ENCODE assay signal across 12 mouse cellular contexts in the genomic region with DNA sequence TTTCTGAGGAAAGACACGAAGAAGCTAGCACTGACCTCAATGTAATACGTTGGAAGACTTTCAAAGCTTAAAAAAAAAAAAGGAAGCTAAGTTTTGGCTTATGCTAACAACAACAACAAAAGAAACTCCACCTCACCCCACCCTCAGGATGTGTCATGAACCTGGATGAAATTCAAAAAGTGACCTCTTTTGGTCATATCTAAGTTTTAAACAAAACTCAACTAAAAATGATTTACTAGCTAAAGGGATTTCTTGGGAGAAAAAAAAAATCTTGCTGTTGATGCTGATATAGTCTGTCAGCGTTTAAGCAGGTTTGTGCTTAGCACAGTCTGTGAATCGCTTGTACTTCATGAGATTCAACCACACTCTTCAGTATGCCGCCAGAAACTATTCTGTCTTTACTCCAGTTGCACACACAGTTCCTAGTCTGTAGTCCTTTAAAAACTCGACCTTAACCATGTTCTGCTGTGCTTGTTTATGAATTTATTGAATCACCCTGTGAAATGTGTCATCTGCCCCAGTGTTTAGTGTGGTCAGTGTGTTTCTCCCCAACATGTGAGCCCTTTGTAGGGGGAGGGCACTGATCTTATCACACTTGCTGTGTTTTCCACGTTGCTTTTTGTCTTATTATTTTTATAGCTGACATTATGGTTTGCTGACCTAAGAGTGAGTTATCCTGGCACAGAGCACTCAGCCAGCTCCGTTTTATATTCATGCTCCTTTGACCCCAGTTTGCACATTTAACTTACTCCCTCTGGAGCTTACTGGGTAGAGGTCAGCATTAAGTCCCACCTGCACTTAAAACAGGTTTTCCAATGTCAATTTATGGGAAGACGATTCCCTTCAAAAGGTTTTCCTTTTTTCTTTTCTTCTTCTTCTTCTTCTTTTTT. TPM values are rescaled to one million over a fixed set of nuclear protein-coding genes. Genes with fewer than 3 reads are reported as not detected.
DNase-seq lines count a peak whose midpoint lies in the region; ATAC-seq lines count a peak whose summit lies in the region.
"Had no signal": no experiment of that assay in that cellular context is flagged by ENCODE, and none has a peak within 500 bp of the region (broad histone marks: within the 10 kb centered on the region; RNA-seq: fewer than 3 reads in every experiment).

No protein-coding gene starts in this region.

- H3K4me1 ChIP-seq in kidney, embryonic 15.5 days, result peaks cover 12% of the 10 kb centered on the region; the same call in 1 of the 2 replicates
- H3K4me1 ChIP-seq in limb, embryonic 10.5 days, result 0 out of 2 replicates have a peak, but pooled peaks cover 5% of the 10 kb centered on the region

- no peaks in the 10 kb centered on the region for H3K36me3 ChIP-seq in kidney, embryonic 15.5 days
- H3K36me3 ChIP-seq in limb, embryonic 10.5 days, result no peaks in the 10 kb centered on the region
- H3K36me3 ChIP-seq: liver, embryonic 15.5 days had no signal

- H3K27ac ChIP-seq in kidney, embryonic 15.5 days, result no peak overlapping the region
- H3K27ac ChIP-seq in limb, embryonic 10.5 days, result no peak overlapping the region
- H3K27ac ChIP-seq: hindbrain, embryonic 14.5 days; liver, embryonic 15.5 days had no signal

- no peak for ATAC-seq in kidney, embryonic 15.5 days (replicated peaks; ENCODE audit: low FRiP score)

- no peak overlapping the region for H3K4me3 ChIP-seq in kidney, embryonic 15.5 days (replicated peaks)
- no peak overlapping the region for H3K4me3 ChIP-seq in limb, embryonic 10.5 days
- H3K4me3 ChIP-seq: liver, embryonic 15.5 days had no signal

- no peak overlapping the region for H3K9ac ChIP-seq in kidney, embryonic 15.5 days
- H3K9ac ChIP-seq: hindbrain, embryonic 14.5 days; liver, embryonic 15.5 days had no signal

- WGBS in kidney, embryonic 15.5 days, result 48% methylated on average over 9 of the region's 9 CpGs
- 79% methylated on average over 9 of the region's 9 CpGs for WGBS in limb, embryonic 10.5 days

- DNase-seq in adrenal gland, postnatal 14 days, result peak; percentile 25
- DNase-seq in adrenal gland, postnatal 4 days (ENCODE audit: low spot score in 2 of 2), result no peak
- peak; percentile 16 to 32 for DNase-seq in kidney, adult 8-10 months
- DNase-seq in 416B (ENCODE audit: low read depth), result peak; percentile 69
- DNase-seq in fibroblast of lung, adult 2 months (ENCODE audit: low read depth), result peak; percentile 69
- no peak for DNase-seq in limb, embryonic 10.5 days (ENCODE audit: low spot score)
- DNase-seq in urinary bladder, postnatal 14 days (ENCODE audit: low spot score), result no peak
- DNase-seq: cerebellum, adult 11-12 months; thymus, postnatal 4 days had no signal

- H3K4me2 ChIP-seq in kidney, embryonic 15.5 days, result no peak overlapping the region
- H3K4me2 ChIP-seq: hindbrain, embryonic 14.5 days; liver, embryonic 15.5 days had no signal

- no peaks in the 10 kb centered on the region for H3K27me3 ChIP-seq in kidney, embryonic 15.5 days
- no peaks in the 10 kb centered on the region for H3K27me3 ChIP-seq in limb, embryonic 10.5 days (ENCODE audit: low read depth, poor library complexity, severe bottlenecking)
- H3K27me3 ChIP-seq: liver, embryonic 15.5 days had no signal

- no peaks in the 10 kb centered on the region for H3K9me3 ChIP-seq in kidney, embryonic 15.5 days (replicated peaks)
- no peaks in the 10 kb centered on the region for H3K9me3 ChIP-seq in limb, embryonic 10.5 days (replicated peaks)
- H3K9me3 ChIP-seq: liver, embryonic 15.5 days had no signal

RNA-seq across cellular contexts. Expression of a gene that starts 25.4 kb away (rescaled TPM):
- total RNA-seq in adrenal gland, postnatal 14 days (2021), result 35.5 and 39.6 TPM in 2 replicates
- total RNA-seq in adrenal gland, postnatal 4 days (2021), result 10 to 100 TPM; 48.7 to 49.5 TPM
- 39.1 and 39.7 TPM in 2 replicates for polyA plus RNA-seq in kidney, embryonic 15.5 days (2015; fragmentation: Nextera tagmentation; extraction: Ambion mirVana)
- polyA plus RNA-seq in limb, embryonic 10.5 days (2016; fragmentation: Nextera tagmentation; extraction: Ambion mirVana), result 42.6 and 51.8 TPM in 2 replicates

RNA-seq across cellular contexts. Expression of a gene that starts 56.5 kb away (rescaled TPM):
- 9.2 and 13.0 TPM in 2 replicates for total RNA-seq in adrenal gland, postnatal 14 days (2021)
- 10 to 100 TPM; 10.5 to 20.1 TPM for total RNA-seq in adrenal gland, postnatal 4 days (2021)
- polyA plus RNA-seq in kidney, embryonic 15.5 days (2015; fragmentation: Nextera tagmentation; extraction: Ambion mirVana), result 4.4 and 4.5 TPM in 2 replicates
- polyA plus RNA-seq in limb, embryonic 10.5 days (2016; fragmentation: Nextera tagmentation; extraction: Ambion mirVana), result 0.99 and 1.3 TPM in 2 replicates

RNA-seq across cellular contexts. Expression of a gene that starts 58.2 kb away (rescaled TPM):
- 41.8 and 45.7 TPM in 2 replicates for total RNA-seq in adrenal gland, postnatal 14 days (2021)
- total RNA-seq in adrenal gland, postnatal 4 days (2021), result 10 to 100 TPM; 39.4 to 46.8 TPM
- polyA plus RNA-seq in kidney, embryonic 15.5 days (2015; fragmentation: Nextera tagmentation; extraction: Ambion mirVana), result 57.9 and 62.3 TPM in 2 replicates
- polyA plus RNA-seq in limb, embryonic 10.5 days (2016; fragmentation: Nextera tagmentation; extraction: Ambion mirVana), result 47.9 and 48.2 TPM in 2 replicates

RNA-seq across cellular contexts. Expression of a gene that starts 58.3 kb away (rescaled TPM):
- 45.6 and 52.3 TPM in 2 replicates for total RNA-seq in adrenal gland, postnatal 14 days (2021)
- 10 to 100 TPM; 41.7 to 52.6 TPM for total RNA-seq in adrenal gland, postnatal 4 days (2021)
- 66.4 and 66.6 TPM in 2 replicates for polyA plus RNA-seq in kidney, embryonic 15.5 days (2015; fragmentation: Nextera tagmentation; extraction: Ambion mirVana)
- 53.8 and 56.1 TPM in 2 replicates for polyA plus RNA-seq in limb, embryonic 10.5 days (2016; fragmentation: Nextera tagmentation; extraction: Ambion mirVana)

Comparison
In these comparisons a context has a peak if more than half of its experiments do, and no peak if none do; other contexts are left out.
1. DNase-seq: peak in adrenal gland, postnatal 14 days (single experiment), kidney, adult 8-10 months (2 of 2), 416B (single experiment) and fibroblast of lung, adult 2 months (single experiment); none in adrenal gland, postnatal 4 days (0 of 2), limb, embryonic 10.5 days (single experiment) and urinary bladder, postnatal 14 days (single experiment).